Mouse (Mus musculus) midbrain, embryonic 11.5 days (tissue): ENCODE measurements around the gene Ttc25. TPM values are rescaled to one million over a fixed set of nuclear protein-coding genes. Genes with fewer than 3 reads are reported as not detected.

Experiments used
- ATAC-seq: fragments of 200-750 bp; cut with Nextera tagmentation; 2 replicates; pipeline ENCODE4 v1.8.0; 2017; ENCODE audit warnings: moderate TSS enrichment, moderate library complexity; ENCODE audit not compliant: low FRiP score
- DNase-seq: peaks from one replicate; pipeline ENCODE4 v3.0.0; 2015; ENCODE audit warnings: low spot score; ENCODE audit errors: missing footprints
- H3K27ac ChIP-seq: fragments of 300-500 bp; sonication (generic); 2 replicates; pipeline ENCODE4 v1.5.1; 2014; ENCODE audit warnings: low read depth, low read length
- H3K27me3 ChIP-seq: fragments of 300-500 bp; sonication (generic); 2 replicates; pipeline ENCODE4 v1.6.1; 2014; ENCODE audit warnings: mild to moderate bottlenecking, low read length, moderate library complexity, mixed read lengths; ENCODE audit not compliant: control insufficient read depth, insufficient read depth
- H3K36me3 ChIP-seq: fragments of 300-500 bp; sonication (generic); 2 replicates; pipeline ENCODE4 v1.6.1; 2014; ENCODE audit warnings: mild to moderate bottlenecking, low read length, moderate library complexity, mixed read lengths; ENCODE audit not compliant: control insufficient read depth, insufficient read depth
- H3K4me1 ChIP-seq: fragments of 300-500 bp; sonication (generic); 2 replicates; pipeline ENCODE4 v1.6.1; 2014; ENCODE audit warnings: low read length; ENCODE audit not compliant: control insufficient read depth, insufficient read depth
- H3K4me2 ChIP-seq: fragments of 300-500 bp; sonication (generic); 2 replicates; pipeline ENCODE4 v1.6.1; 2014; ENCODE audit warnings: mild to moderate bottlenecking, moderate library complexity
- H3K4me3 ChIP-seq: fragments of 300-500 bp; sonication (generic); 2 replicates; pipeline ENCODE4 v1.5.1; 2014; ENCODE audit warnings: low read depth, low read length
- H3K9ac ChIP-seq: fragments of 300-500 bp; sonication (generic); 2 replicates; pipeline ENCODE4 v1.6.1; 2014; ENCODE audit warnings: low read length
- H3K9me3 ChIP-seq: fragments of 300-500 bp; sonication (generic); 2 replicates; pipeline ENCODE4 v1.6.1; 2016; ENCODE audit warnings: low read length; ENCODE audit not compliant: control insufficient read depth
- WGBS: fragments of 180-500 bp; shearing (Covaris S2); extraction: QIAGEN DNeasy Blood & Tissue Kit; methylation state at CpG from one replicate; pipeline ENCODE4 v1.1.7; 2014; 5-methylcytosine and 5-hydroxymethylcytosine counted together
- polyA plus RNA-seq: library from polyadenylated mRNA; unstranded; fragments of >200 nt; fragmentation: Nextera tagmentation; extraction: Ambion mirVana; gene quantifications from 2 replicates; pipeline ENCODE4 v1.2.1, GENCODE M21; 2014

Ttc25 gene
- polyA plus RNA-seq, 1 experiment from 2014 or later: 1.8 TPM

GRCm38 (mm10) chr11:100561748-100562147, 16.3 kb downstream of the Ttc25 start:
- WGBS: 52% methylated on average over 5 of the region's 5 CpGs
- no peak overlapping the region for H3K9ac ChIP-seq
- H3K36me3 ChIP-seq: no peaks in the 10 kb centered on the region
- no peaks in the 10 kb centered on the region for H3K9me3 ChIP-seq
- no peak overlapping the region for H3K4me2 ChIP-seq
- no peaks in the 10 kb centered on the region for H3K27me3 ChIP-seq
- ATAC-seq (no peak), DNase-seq (peak; percentile 74)
- no peak overlapping the region for H3K27ac ChIP-seq
- no peak overlapping the region for H3K4me3 ChIP-seq
- H3K4me1 ChIP-seq: peaks cover 3% of the 10 kb centered on the region; the same call in 1 of the 2 replicates

DNA sequence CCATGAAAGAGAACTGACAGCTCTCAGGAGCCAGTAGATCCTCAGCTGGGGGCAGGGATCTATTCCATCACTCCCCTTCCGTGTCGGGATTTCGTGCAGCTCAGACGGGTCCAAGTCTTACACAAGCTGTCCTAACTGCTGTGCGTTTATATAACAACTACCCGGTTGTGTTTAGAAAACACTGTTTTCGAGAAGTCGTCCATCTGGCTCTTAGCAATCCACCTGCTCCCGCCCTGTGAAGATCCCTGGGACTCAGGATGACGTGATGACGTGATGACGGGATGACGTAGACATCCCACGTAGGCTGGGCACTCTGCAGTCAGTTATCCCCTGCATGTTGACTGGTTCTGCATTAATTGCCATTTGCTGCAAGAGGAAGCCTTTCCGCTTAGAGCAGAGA, 18.9 kb downstream of the Ttc25 start:
- 86% methylated on average over 15 of the region's 15 CpGs for WGBS
- Histone ChIP-seq H3K27me3 (no peaks in the 10 kb centered on the region), H3K4me3 (no peak overlapping the region), H3K9ac (no peak overlapping the region), H3K9me3 (no peaks in the 10 kb centered on the region), H3K4me2 (no peak overlapping the region), H3K4me1 (peaks cover 2% of the 10 kb centered on the region; the same call in 1 of the 2 replicates), H3K36me3 (no peaks in the 10 kb centered on the region), H3K27ac (no peak overlapping the region)
- DNase-seq: no peak
- ATAC-seq: no peak

- Histone ChIP-seq H3K4me2 (no peak overlapping the region), H3K4me1 (no peaks in the 10 kb centered on the region), H3K36me3 (no peaks in the 10 kb centered on the region), H3K4me3 (no peak overlapping the region), H3K27me3 (no peaks in the 10 kb centered on the region), H3K9ac (no peak overlapping the region), H3K9me3 (no peaks in the 10 kb centered on the region), H3K27ac (no peak overlapping the region)
- DNase-seq: no peak
- 91% methylated on average over 6 of the region's 6 CpGs for WGBS
- ATAC-seq: no peak
These were observed 19.3 kb downstream of the Ttc25 start for GRCm38 (mm10) chr11:100564703-100565102.

DNA sequence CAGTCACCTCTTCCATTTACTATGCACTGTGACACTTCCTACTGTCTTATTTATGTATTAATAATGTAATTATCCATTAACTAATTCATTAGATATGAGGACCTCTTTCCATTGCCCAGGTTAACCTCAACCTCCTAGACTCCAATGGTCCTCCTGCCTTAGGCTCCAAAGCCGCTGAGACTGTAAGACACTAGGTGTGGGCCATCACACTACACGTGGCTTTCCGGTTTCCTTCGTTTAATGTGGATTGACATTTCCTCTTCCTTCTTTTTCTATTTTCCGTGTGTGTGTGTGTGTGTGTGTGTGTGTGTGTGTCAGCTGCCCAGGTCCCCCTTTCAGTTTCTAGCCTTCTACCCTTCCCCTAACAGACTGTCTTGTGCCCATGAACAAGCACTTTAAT, 21.8 kb downstream of the Ttc25 start:
- no peak overlapping the region for H3K4me3 ChIP-seq
- H3K36me3 ChIP-seq: no peaks in the 10 kb centered on the region
- WGBS: 84% methylated on average over 5 of the region's 5 CpGs

GRCm38 (mm10) chr11:100567815-100568245, 22.4 kb downstream of the Ttc25 start:
- H3K36me3 ChIP-seq: no peaks in the 10 kb centered on the region
- H3K4me2 ChIP-seq: no peak overlapping the region
- no peak overlapping the region for H3K4me3 ChIP-seq
- 76% methylated on average over 9 of the region's 9 CpGs for WGBS
- H3K9me3 ChIP-seq: no peaks in the 10 kb centered on the region
- no peak for ATAC-seq
- no peak overlapping the region for H3K27ac ChIP-seq
- no peak overlapping the region for H3K9ac ChIP-seq
- DNase-seq: peak; percentile 67
- peaks cover 7% of the 10 kb centered on the region for H3K4me1 ChIP-seq
- H3K27me3 ChIP-seq: peaks cover 5% of the 10 kb centered on the region

More for the DNA sequence above, 21.8 kb downstream of the Ttc25 start:
- Histone ChIP-seq H3K9ac (no peak overlapping the region), H3K27me3 (peaks cover 5% of the 10 kb centered on the region), H3K4me2 (no peak overlapping the region), H3K9me3 (no peaks in the 10 kb centered on the region), H3K27ac (no peak overlapping the region), H3K4me1 (peaks cover 7% of the 10 kb centered on the region)
- no peak for ATAC-seq
- no peak for DNase-seq

GRCm38 (mm10) chr11:100568692-100569091, 23.3 kb downstream of the Ttc25 start:
- H3K4me3 ChIP-seq: no peak overlapping the region
- H3K9me3 ChIP-seq: no peaks in the 10 kb centered on the region
- no peaks in the 10 kb centered on the region for H3K36me3 ChIP-seq
- no peak overlapping the region for H3K9ac ChIP-seq
- no peak overlapping the region for H3K27ac ChIP-seq
- H3K4me2 ChIP-seq: no peak overlapping the region
- peaks cover 5% of the 10 kb centered on the region for H3K27me3 ChIP-seq
- ATAC-seq: no peak
- WGBS: 81% methylated on average over 8 of the region's 8 CpGs
- H3K4me1 ChIP-seq: peaks cover 7% of the 10 kb centered on the region
- no peak for DNase-seq

GRCm38 (mm10) chr11:100569789-100570188, 24.4 kb downstream of the Ttc25 start:
- ATAC-seq (no peak), DNase-seq (no peak)
- no peaks in the 10 kb centered on the region for H3K9me3 ChIP-seq
- no peak overlapping the region for H3K27ac ChIP-seq
- 76% methylated on average over 9 of the region's 9 CpGs for WGBS
- no peak overlapping the region for H3K4me2 ChIP-seq
- no peak overlapping the region for H3K9ac ChIP-seq
- no peak overlapping the region for H3K4me3 ChIP-seq
- peaks cover 8% of the 10 kb centered on the region for H3K4me1 ChIP-seq
- H3K36me3 ChIP-seq: no peaks in the 10 kb centered on the region
- H3K27me3 ChIP-seq: peaks cover 5% of the 10 kb centered on the region

DNA sequence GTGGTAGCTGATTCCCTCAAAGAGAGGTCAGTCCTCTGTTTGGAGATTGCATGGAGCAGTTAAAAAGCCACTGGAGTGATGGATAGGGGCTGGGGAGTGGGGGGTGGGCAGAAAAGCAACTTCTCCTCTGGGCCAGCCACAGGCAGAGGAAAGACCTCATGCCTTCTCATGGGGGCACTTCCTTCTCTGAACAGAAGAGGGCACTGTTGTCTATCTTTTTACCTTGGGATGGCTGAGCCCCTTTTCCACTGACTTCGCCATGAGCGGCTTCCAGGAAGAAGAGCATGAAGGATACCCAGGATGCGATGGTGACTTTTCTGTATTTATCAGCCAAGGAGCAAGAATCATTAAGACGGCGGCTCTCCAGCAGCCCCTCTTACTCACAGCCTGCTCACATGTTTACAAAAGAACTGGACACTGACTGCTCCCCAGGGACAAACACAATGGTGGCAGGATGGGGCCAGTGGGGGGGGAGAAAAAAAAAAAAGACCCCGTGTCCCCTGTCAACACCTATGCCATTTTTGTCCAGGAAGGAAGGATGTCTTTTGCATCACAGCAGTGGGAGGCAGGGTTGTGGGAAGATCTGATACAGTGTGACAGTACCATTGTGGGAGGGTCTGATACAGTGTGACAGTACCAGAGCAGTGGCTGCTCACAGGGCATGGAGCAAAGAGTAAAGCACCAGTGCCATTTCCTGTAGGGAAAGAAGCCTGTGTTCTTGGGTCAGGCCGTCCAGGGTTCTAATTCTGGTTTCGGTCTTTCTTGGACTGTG, 25.2 kb downstream of the Ttc25 start:
- H3K4me2 ChIP-seq: peak overlapping the region; percentile 37
- no peak overlapping the region for H3K27ac ChIP-seq
- peak; percentile 99 for DNase-seq
- H3K36me3 ChIP-seq: no peaks in the 10 kb centered on the region
- H3K9me3 ChIP-seq: no peaks in the 10 kb centered on the region
- peak overlapping the region; percentile 14 for H3K4me3 ChIP-seq
- peaks cover 5% of the 10 kb centered on the region for H3K27me3 ChIP-seq
- H3K9ac ChIP-seq: peak overlapping the region; percentile 31
- WGBS: 11% methylated on average over 8 of the region's 8 CpGs
- H3K4me1 ChIP-seq: peaks cover 16% of the 10 kb centered on the region
- ATAC-seq: peak; percentile 61

DNA sequence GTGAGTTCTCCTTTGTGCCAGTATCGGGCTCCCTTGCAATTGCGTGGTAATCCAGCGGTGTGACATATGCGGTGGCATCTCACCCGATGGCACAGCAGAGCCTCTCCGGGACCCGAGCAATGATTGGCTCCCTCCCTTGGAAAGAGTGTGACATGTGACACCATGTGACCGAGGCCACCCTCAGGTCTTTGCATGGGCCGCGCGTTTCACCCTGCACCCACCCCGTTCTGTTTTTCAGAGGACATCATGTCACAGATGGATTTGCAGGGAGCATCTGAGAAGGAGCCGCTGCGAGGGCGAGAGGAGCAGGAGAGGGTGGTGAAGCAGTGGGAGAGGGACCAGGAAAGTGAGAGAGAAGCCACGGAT, 25.8 kb downstream of the Ttc25 start:
- peak overlapping the region; percentile 14 for H3K4me3 ChIP-seq

More for the DNA sequence above, 25.8 kb downstream of the Ttc25 start:
- ATAC-seq (peak; percentile 45; the same call in 1 of the 2 replicates), DNase-seq (peak; percentile 85)
- peaks cover 5% of the 10 kb centered on the region for H3K27me3 ChIP-seq
- peak overlapping the region; percentile 31 for H3K9ac ChIP-seq
- H3K36me3 ChIP-seq: no peaks in the 10 kb centered on the region
- H3K4me2 ChIP-seq: peak overlapping the region; percentile 37
- 9% methylated on average over 16 of the region's 16 CpGs for WGBS
- H3K27ac ChIP-seq: no peak overlapping the region
- peaks cover 18% of the 10 kb centered on the region for H3K4me1 ChIP-seq
- H3K9me3 ChIP-seq: no peaks in the 10 kb centered on the region
